Mouse (Mus musculus) forebrain, embryonic 12.5 days (tissue): Measurements from ENCODE around the gene Gm35315. TPM values are rescaled to one million over a fixed set of nuclear protein-coding genes. Genes with fewer than 3 reads are reported as not detected.
"Not testable (repeated sequence)": the region's sequence is repeated elsewhere in the genome, so short reads cannot be mapped to it uniquely, and the experiment has no call there.

Experiments used
- ATAC-seq: fragments of 200-750 bp; cut with Nextera tagmentation; 2 replicates; pipeline ENCODE4 v1.8.0; 2017; ENCODE audit warnings: moderate TSS enrichment; ENCODE audit not compliant: low FRiP score
- H3K27ac ChIP-seq: fragments of 300-500 bp; sonication (generic); 2 replicates; pipeline ENCODE4 v1.5.1; 2016; ENCODE audit warnings: mild to moderate bottlenecking
- H3K27me3 ChIP-seq: fragments of 300-500 bp; sonication (generic); 2 replicates; pipeline ENCODE4 v1.6.1; 2016; ENCODE audit warnings: mild to moderate bottlenecking
- H3K36me3 ChIP-seq: fragments of 300-500 bp; sonication (generic); replicated peaks from 2 replicates; pipeline ENCODE4 v1.6.1; 2016; ENCODE audit warnings: mild to moderate bottlenecking
- H3K4me1 ChIP-seq: fragments of 300-500 bp; sonication (generic); 2 replicates; pipeline ENCODE4 v1.6.1; 2016
- H3K4me2 ChIP-seq: fragments of 300-500 bp; sonication (generic); 2 replicates; pipeline ENCODE4 v1.6.1; 2016; ENCODE audit warnings: mild to moderate bottlenecking, moderate library complexity
- H3K4me3 ChIP-seq: fragments of 300-500 bp; sonication (generic); replicated peaks from 2 replicates; pipeline ENCODE4 v1.5.1; 2016; ENCODE audit warnings: mild to moderate bottlenecking
- H3K9ac ChIP-seq: fragments of 300-500 bp; sonication (generic); 2 replicates; pipeline ENCODE4 v1.6.1; 2016; ENCODE audit warnings: mild to moderate bottlenecking
- H3K9me3 ChIP-seq: fragments of 300-500 bp; sonication (generic); 2 replicates; pipeline ENCODE4 v1.6.1; 2016
- WGBS: fragments of 180-500 bp; shearing (Covaris S2); methylation state at CpG from one replicate; pipeline ENCODE4 v1.1.7; 2016; 5-methylcytosine and 5-hydroxymethylcytosine counted together
- polyA plus RNA-seq: library from polyadenylated mRNA; unstranded; fragments of >200 nt; fragmentation: Nextera tagmentation; extraction: Ambion mirVana; gene quantifications from 2 replicates; pipeline ENCODE4 v1.2.1, GENCODE M21; 2016

Gm35315 gene
- 1.4 and 2.1 TPM in 2 replicates for polyA plus RNA-seq

DNA sequence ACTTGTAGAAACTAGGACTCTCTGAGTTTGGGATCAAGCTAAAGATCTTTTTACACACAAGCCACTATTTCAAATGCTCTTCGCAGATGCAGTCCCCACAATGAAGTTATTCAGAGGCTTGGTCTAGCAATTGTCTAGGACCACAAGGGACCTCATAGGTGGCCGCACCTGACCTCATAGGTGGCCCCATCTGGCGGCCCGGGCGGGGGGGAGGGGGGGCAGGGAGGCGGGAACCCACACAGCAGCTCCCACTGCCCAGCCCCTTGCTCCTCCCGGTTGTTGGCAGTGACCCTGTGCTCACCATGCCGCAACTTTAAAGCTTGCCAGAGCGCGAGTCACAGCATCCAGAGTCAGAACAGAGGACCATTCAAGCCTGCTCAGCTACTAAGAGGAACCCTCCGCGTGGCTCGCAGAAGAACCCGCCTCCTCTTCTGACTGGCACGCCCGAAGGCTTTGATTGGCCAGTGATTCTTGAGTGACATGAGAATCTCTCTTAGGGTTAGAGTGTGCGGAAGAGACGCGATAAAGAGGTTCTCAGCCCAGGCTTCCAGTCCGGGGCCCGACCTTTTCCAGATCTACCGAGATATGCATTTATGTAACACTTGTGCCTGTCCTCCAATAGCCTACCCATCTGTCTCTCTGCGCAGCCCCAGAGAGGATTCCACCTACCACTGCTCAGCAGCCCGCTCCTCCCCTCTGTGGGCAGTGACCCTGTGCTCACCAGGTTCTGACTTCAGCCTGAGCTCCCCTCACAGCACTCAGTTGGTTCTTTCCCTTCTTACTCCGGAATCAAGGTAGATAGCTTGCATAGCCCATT lies at the start of gene Gm35315:
TSS of gene Gm35315 (minus strand) at position 391 of the 817 bp plus-strand sequence.
- Histone ChIP-seq H3K27ac (peak within 1 kb of the TSS; percentile 56), H3K4me2 (peak within 1 kb of the TSS; percentile 68)
- WGBS: under 1% methylated on average over 25 of the region's 25 CpGs

DNA sequence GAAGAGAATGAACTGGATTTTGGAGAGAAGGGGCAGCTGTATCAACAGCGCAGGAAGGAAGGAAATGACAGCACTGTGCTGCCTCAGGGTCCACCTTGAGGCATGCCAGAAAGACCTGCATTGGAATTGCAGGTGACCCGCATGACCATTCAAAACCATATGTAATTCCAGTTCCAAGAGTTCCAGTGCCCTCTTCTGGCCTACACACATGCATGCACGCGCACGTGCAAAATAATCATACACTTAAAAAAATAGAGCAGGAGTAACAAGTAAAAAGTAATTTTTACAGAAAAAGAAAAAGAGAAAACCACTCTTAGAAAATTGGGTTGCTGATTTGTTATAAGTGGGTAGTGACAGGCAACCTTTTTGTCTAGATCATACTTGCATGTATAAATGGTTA lies 48.8 kb upstream of the Gm35315 start:
- H3K9me3 ChIP-seq: no peaks in the 10 kb centered on the region
- WGBS: 88% methylated on average over 5 of the region's 5 CpGs
- no peak overlapping the region for H3K9ac ChIP-seq
- H3K4me3 ChIP-seq: no peak overlapping the region
- no peak for ATAC-seq
- no peaks in the 10 kb centered on the region for H3K4me1 ChIP-seq
- no peaks in the 10 kb centered on the region for H3K27me3 ChIP-seq
- peaks cover 62% of the 10 kb centered on the region for H3K36me3 ChIP-seq
- H3K27ac ChIP-seq: no peak overlapping the region
- H3K4me2 ChIP-seq: no peak overlapping the region

More for the DNA sequence above, at the start of gene Gm35315:
- Histone ChIP-seq H3K9ac (peak within 1 kb of the TSS; percentile 65), H3K9me3 (no peaks in the 10 kb centered on the region), H3K27me3 (no peaks in the 10 kb centered on the region), H3K4me3 (peak within 1 kb of the TSS; percentile 51), H3K4me1 (peaks cover 12% of the 10 kb centered on the region), H3K36me3 (no peaks in the 10 kb centered on the region)
- ATAC-seq: peak; percentile 97

DNA sequence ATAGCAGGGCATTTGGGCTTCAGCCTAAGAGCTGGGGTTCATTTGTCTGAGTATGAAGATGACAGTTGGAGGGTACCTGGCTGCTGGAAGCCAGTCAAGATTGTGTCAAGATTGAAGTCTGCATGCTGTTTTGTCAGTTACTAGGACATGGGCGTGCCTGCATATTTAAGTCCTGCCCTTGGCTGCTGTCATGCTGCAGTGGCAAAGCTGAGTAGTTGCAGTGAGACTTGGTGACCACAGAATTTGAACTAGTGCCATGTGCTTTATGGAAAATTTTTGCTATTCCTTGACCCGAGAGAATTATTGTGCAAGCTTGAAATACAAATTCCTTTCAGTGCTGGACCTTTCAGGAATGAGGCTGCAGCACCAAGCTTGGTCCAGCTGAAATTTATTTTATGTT lies 48.1 kb upstream of the Gm35315 start:
- H3K27me3 ChIP-seq: no peaks in the 10 kb centered on the region
- no peak overlapping the region for H3K4me3 ChIP-seq
- no peak overlapping the region for H3K9ac ChIP-seq
- no peaks in the 10 kb centered on the region for H3K4me1 ChIP-seq
- H3K4me2 ChIP-seq: no peak overlapping the region
- ATAC-seq: no peak
- WGBS: 92% methylated on average over 2 of the region's 2 CpGs
- peaks cover 55% of the 10 kb centered on the region for H3K36me3 ChIP-seq
- H3K9me3 ChIP-seq: no peaks in the 10 kb centered on the region
- no peak overlapping the region for H3K27ac ChIP-seq

DNA sequence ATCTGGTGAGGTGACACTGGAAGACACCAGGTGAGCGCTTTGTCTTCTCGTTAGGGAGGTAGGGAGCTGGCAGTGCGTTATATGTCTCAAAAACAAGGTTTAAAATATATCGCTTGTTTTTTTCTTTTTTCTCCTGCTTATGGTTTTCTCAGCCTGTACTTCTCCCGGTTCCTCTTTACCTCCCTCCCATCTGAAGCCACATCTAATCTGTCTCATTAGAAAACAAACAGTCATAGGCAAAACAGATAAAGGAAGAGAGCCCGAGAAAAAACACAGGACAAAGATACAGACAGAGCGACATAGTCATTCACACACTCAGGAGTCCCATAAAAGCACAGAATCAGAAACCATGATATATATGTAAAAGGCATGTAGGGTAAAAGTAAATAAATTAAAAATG lies 46.2 kb upstream of the Gm35315 start:
- Histone ChIP-seq H3K4me1 (peaks cover 7% of the 10 kb centered on the region; the same call in 1 of the 2 replicates), H3K9me3 (no peaks in the 10 kb centered on the region), H3K4me2 (no peak overlapping the region), H3K36me3 (peaks cover 39% of the 10 kb centered on the region), H3K9ac (no peak overlapping the region), H3K27me3 (no peaks in the 10 kb centered on the region), H3K27ac (no peak overlapping the region), H3K4me3 (no peak overlapping the region)
- no peak for ATAC-seq
- 89% methylated on average over 7 of the region's 7 CpGs for WGBS

DNA sequence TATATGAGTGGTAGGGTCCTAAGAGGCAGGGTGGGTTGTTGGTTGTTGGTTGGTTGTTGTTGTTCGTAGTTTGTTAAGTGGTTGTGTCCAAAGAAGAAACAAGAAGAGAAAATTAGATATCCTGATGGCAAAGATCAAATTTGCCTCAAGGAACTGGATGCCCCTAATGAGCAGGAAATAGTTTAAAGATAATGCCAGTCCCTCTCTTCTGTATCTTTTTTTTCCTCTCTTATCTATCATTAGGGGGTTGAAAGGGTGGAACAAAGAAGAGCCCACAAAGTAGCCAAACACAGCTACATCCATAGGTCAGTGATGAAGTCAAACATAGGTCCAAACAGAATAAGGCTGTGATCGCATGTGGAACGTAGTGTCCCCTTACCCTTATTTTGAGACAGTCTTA lies 45.1 kb upstream of the Gm35315 start:
- Histone ChIP-seq H3K27ac (no peak overlapping the region), H3K9ac (no peak overlapping the region), H3K4me3 (no peak overlapping the region), H3K4me2 (no peak overlapping the region), H3K36me3 (peaks cover 28% of the 10 kb centered on the region), H3K9me3 (no peaks in the 10 kb centered on the region), H3K4me1 (peaks cover 7% of the 10 kb centered on the region; the same call in 1 of the 2 replicates), H3K27me3 (no peaks in the 10 kb centered on the region)
- 100% methylated on average over 3 of the region's 3 CpGs for WGBS
- no peak for ATAC-seq

DNA sequence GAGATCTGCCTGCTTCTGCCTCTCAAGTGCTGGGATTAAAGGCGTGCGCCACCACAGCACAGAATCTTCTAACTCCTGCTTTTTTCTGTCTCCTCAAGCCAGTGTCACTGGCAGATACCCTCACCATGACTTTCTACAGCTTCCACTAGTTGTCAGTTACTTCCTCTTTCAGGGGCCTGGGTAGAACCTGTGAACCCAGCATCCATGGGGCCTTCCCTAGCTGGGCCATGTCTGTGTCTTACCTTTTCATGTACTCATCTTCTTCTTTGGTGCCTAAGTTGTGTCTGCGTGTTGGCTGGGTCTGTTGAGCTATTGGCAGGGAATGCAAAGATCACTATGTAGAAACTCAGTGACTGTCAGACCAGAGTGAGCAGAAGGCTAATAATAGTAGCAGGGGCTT lies 43.6 kb upstream of the Gm35315 start:
- no peak overlapping the region for H3K4me3 ChIP-seq
- no peak overlapping the region for H3K27ac ChIP-seq
- peaks cover 7% of the 10 kb centered on the region; the same call in 1 of the 2 replicates for H3K4me1 ChIP-seq
- H3K36me3 ChIP-seq: peaks cover 17% of the 10 kb centered on the region
- 0 out of 2 replicates have a peak, but pooled peaks cover 2% of the 10 kb centered on the region for H3K9me3 ChIP-seq
- ATAC-seq: no peak
- no peaks in the 10 kb centered on the region for H3K27me3 ChIP-seq
- no peak overlapping the region for H3K4me2 ChIP-seq
- 94% methylated on average over 3 of the region's 3 CpGs for WGBS
- H3K9ac ChIP-seq: no peak overlapping the region

DNA sequence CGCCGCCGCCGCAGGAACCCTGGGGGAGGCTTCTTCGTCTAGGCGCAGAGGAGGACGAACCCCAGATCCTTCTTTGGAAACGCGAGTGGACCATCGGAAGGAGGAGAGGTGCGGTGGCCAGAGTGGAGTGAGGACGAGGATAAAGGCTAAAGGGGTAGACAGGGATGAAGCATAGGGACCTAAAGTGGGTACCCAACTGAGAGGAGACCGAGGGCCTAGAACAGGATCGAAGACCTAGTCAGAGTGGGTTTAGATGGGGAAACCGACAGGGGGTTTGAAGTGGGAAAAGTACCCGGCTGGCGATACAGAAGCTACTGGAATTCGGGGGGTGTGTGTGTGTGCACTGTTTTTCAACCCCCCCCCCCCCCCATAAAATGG lies 41.9 kb upstream of the Gm35315 start:
- Histone ChIP-seq H3K36me3 (peaks cover 7% of the 10 kb centered on the region; the same call in 1 of the 2 replicates), H3K9ac (peak overlapping the region; percentile 81), H3K4me2 (peak overlapping the region; percentile 64), H3K27me3 (no peaks in the 10 kb centered on the region), H3K4me3 (peak overlapping the region; percentile 86), H3K9me3 (0 out of 2 replicates have a peak, but pooled peaks cover 2% of the 10 kb centered on the region), H3K27ac (peak overlapping the region; percentile 78), H3K4me1 (peaks cover 7% of the 10 kb centered on the region; the same call in 1 of the 2 replicates)
- WGBS: 7% methylated on average over 18 of the region's 18 CpGs
- peak; percentile 67 for ATAC-seq

DNA sequence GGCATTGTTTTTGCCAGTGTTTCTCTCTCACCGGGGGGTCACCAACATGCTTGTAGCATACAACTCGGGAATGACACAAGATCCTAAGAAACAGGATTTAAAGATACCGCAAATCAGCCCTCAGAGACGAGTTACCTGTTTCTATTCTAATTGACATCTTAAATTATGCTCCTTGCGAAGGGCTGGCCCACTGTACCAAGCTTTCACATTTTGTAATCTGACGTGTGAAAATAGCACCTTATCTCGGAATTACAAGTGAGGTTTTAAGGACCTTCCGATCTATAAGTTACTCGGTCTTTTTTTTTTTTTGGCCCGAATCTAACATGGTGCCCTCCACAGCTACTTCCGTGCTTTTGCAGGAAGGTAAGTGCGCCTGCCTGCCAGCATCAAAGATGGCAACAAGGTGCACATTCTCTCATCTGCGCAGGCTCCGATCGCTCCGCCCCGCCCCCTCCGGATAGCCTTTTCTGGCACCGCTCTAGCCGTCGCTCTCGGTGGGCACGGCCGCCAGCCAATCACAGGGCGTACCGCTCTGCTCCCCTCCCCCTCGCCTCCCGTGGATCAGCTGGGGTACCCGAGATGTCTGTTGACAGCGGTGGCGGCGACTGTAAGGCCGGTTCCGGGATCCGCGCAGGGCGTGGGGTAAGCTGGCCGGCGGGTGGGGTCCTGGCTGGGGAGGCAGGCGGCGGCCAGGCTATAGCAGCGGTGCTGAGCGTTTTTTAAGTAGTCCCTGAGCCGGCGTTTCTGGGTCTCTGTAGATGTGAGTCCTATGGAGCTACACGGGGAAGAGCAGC lies 41.3 kb upstream of the Gm35315 start, which contains the start of gene Chfr:
TSS of gene Chfr (plus strand) at position 550 of the 794 bp plus-strand sequence.
- peak within 1 kb of the TSS; percentile 64 for H3K4me2 ChIP-seq
- 0 out of 2 replicates have a peak, but pooled peaks cover 2% of the 10 kb centered on the region for H3K9me3 ChIP-seq
- peak; percentile 100 for ATAC-seq
- no peaks in the 10 kb centered on the region for H3K27me3 ChIP-seq
- H3K36me3 ChIP-seq: peaks cover 7% of the 10 kb centered on the region
- H3K4me3 ChIP-seq: peak within 1 kb of the TSS; percentile 86
- H3K27ac ChIP-seq: peak within 1 kb of the TSS; percentile 78
- 4% methylated on average over 46 of the region's 46 CpGs for WGBS
- peaks cover 7% of the 10 kb centered on the region; the same call in 1 of the 2 replicates for H3K4me1 ChIP-seq
- H3K9ac ChIP-seq: peak within 1 kb of the TSS; percentile 81

DNA sequence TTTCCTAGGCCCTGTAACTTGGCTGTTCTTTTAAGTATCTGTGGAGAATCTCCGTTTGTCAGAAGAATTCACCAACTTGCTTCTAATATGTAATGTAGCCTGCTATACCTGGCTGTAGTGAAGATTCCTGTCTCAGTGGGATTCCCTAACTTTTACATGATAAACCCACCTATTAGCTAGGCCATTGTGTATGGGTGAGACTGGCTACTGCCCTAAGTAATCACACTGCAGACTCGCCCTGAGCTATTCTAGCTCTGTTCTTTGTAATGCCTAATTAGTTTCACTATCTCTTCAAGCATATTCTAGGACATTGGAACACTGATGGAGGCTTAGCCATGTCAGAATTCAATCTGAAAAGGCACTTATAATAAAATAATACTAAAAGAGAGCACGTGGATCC lies 28.2 kb upstream of the Gm35315 start:
- peaks cover 55% of the 10 kb centered on the region for H3K36me3 ChIP-seq
- H3K4me3 ChIP-seq, H3K9me3 ChIP-seq, H3K4me2 ChIP-seq, H3K27me3 ChIP-seq, H3K4me1 ChIP-seq, ATAC-seq, H3K9ac ChIP-seq, H3K27ac ChIP-seq: not testable (repeated sequence)
- WGBS: 81% methylated on average over 3 of the region's 3 CpGs

DNA sequence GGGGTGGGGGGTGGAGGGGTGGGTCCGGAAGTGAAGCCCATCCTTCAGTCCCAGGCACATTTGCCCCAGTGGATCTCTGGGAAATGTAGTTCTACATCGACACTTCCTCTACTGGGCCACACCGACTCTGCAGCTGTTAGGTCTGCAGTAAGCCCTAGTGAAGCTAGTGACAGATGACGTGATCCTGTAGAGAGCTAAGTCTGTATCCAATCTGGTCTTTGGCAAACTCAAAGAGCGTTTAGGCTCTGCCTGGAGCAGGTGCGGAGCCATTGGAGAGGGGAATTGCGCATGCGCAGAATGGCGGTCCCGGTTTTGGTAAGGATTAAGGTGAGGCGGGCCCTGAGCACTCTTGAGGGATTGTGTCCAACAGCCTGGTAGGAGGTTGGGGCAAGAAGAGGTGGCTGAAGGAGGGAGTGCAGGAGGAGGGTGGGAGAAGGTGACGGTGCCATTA lies 15.8 kb upstream of the Gm35315 start, which contains the start of gene Zfp605:
TSS of gene Zfp605 (plus strand) at position 102 of the 451 bp plus-strand sequence.
- peaks cover 18% of the 10 kb centered on the region for H3K4me1 ChIP-seq
- peak; percentile 69 for ATAC-seq
- peak within 1 kb of the TSS; percentile 72 for H3K4me2 ChIP-seq
- peak within 1 kb of the TSS; percentile 65 for H3K9ac ChIP-seq
- peaks cover 39% of the 10 kb centered on the region for H3K36me3 ChIP-seq
- peak within 1 kb of the TSS; percentile 85 for H3K27ac ChIP-seq
- H3K9me3 ChIP-seq: no peaks in the 10 kb centered on the region
- peak within 1 kb of the TSS; percentile 63 for H3K4me3 ChIP-seq
- under 1% methylated on average over 12 of the region's 12 CpGs for WGBS
- H3K27me3 ChIP-seq: no peaks in the 10 kb centered on the region

DNA sequence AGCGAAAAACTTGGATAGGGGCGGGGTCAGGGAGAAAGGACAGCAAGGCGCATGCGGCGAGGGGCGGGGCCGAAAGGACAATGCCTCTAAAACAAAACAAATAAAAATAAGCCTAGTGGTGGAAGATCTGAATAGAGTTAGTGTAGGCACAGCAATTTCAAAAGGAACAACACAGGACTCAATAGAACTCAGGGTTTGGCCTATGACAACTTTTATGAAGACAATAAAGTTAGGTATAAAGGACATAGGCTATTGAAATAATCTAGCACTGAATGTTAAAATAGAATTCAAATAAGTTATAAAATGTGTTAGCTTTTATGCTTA lies 14.0 kb upstream of the Gm35315 start:
- peak overlapping the region; percentile 79 for H3K4me3 ChIP-seq
- peaks cover 18% of the 10 kb centered on the region for H3K4me1 ChIP-seq
- H3K9me3 ChIP-seq: no peaks in the 10 kb centered on the region
- H3K27ac ChIP-seq: peak overlapping the region; percentile 96; the same call in 1 of the 2 replicates
- H3K9ac ChIP-seq: no peak overlapping the region
- ATAC-seq: no peak
- no peaks in the 10 kb centered on the region for H3K27me3 ChIP-seq
- H3K4me2 ChIP-seq: peak overlapping the region; percentile 89
- peaks cover 45% of the 10 kb centered on the region for H3K36me3 ChIP-seq
- 0% methylated on average over 7 of the region's 7 CpGs for WGBS
